Mouse (Mus musculus): ENCODE data around the gene 4930433I11Rik.
"Not testable (repeated sequence)": the region's sequence is repeated elsewhere in the genome, so short reads cannot be mapped to it uniquely, and the experiment has no call there.

The 4930433I11Rik gene

GRCm38 (mm10) chr7:40987243-40987642 lies at the start of gene 4930433I11Rik:
4930433I11Rik (plus strand) TSS chr7:40987543.
- no peak for DNase-seq

- DNase-seq: no peak
Observed at GRCm38 (mm10) chr7:40939371-40939770, 48.0 kb upstream of the 4930433I11Rik start.

- DNase-seq: no peak
Observed at GRCm38 (mm10) chr7:40942233-40942935, 45.0 kb upstream of the 4930433I11Rik start.

DNA sequence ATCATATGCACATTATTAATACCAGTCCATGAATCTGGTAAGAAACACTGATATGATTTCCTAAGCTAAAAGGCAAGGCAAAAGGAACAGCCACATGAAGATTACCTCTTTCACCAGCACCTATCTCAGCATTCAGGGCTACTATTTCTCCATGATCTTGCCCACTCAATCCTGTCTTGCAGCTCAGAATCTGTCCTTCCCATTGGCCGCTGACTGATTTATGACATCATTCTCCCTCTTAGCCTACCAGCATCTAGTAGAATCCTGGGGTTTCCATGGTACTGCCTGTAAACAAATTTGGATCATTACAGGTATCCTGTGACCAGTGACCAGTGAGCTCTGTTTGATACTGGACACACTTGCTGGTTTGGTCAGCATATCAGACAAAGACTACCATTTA lies 45.1 kb downstream of the 4930433I11Rik start, which contains the start of gene Gm4884:
Gm4884 (plus strand) TSS at position 301 of the 400 bp plus-strand sequence.
- DNase-seq: not testable (repeated sequence)

GRCm38 (mm10) chr7:41044058-41044457 lies 56.7 kb downstream of the 4930433I11Rik start:
- DNase-seq: not testable (repeated sequence)

Measured in right cerebral cortex, postnatal 4 days (tissue).